In the genomic region with DNA sequence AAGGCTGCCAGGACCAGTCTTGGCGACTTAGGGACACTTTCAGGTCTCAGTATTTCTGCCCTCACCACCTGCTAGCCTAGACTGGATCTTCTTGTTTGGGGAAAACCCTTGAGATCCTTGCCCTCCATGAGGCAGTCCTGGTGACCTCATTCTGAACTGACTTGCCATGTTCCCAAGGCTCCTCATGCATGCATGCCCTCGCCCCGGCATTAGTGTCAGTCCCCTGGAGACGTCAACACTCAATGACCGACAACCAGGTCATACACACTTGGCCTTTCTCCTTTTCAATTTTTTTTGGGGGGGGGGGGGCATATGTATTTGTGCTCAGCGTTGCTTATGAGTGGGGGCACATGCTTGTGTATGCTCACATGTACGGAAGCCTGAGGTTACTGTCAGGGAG, we compare ENCODE assay signal across 18 mouse cellular contexts.
DNase-seq lines count a peak whose midpoint lies in the region; ATAC-seq and TF ChIP-seq lines count a peak whose summit lies in the region.
"Had no signal": no experiment of that assay in that cellular context is flagged by ENCODE, and none has a peak within 500 bp of the region (broad histone marks: within the 10 kb centered on the region; RNA-seq: fewer than 3 reads in every experiment).

No protein-coding gene starts in this region.

- H3K9me3 ChIP-seq in heart, embryonic 12.5 days (replicated peaks): peaks cover 3% of the 10 kb centered on the region; the same call in 1 of the 2 replicates
- peaks cover 5% of the 10 kb centered on the region for H3K9me3 ChIP-seq in liver, embryonic 12.5 days (replicated peaks)
- H3K9me3 ChIP-seq in liver, embryonic 11.5 days (ENCODE audit: control insufficient read depth, low read length): peaks cover 4% of the 10 kb centered on the region; the same call in 1 of the 2 replicates
- peaks cover 5% of the 10 kb centered on the region; the same call in 1 of the 2 replicates for H3K9me3 ChIP-seq in liver, postnatal 0 days (ENCODE audit: low read length)
- H3K9me3 ChIP-seq: forebrain, embryonic 15.5 days; liver, embryonic 13.5 days had no signal

- 55% methylated on average over 7 of the region's 7 CpGs for WGBS in heart, embryonic 12.5 days
- WGBS in liver, embryonic 12.5 days (ENCODE audit: insufficient replicate concordance): 79% methylated on average over 7 of the region's 7 CpGs
- WGBS in liver, embryonic 11.5 days: 73% methylated on average over 7 of the region's 7 CpGs
- 84% methylated on average over 7 of the region's 7 CpGs for WGBS in liver, postnatal 0 days (ENCODE audit: insufficient replicate concordance)

- peaks cover 3% of the 10 kb centered on the region for H3K36me3 ChIP-seq in heart, embryonic 12.5 days
- peaks cover 7% of the 10 kb centered on the region; the same call in 1 of the 2 replicates for H3K36me3 ChIP-seq in liver, embryonic 12.5 days
- H3K36me3 ChIP-seq in liver, embryonic 11.5 days (ENCODE audit: control insufficient read depth, insufficient read depth, low read length): no peaks in the 10 kb centered on the region
- H3K36me3 ChIP-seq in liver, postnatal 0 days (replicated peaks; ENCODE audit: insufficient read depth, low read length): no peaks in the 10 kb centered on the region
- H3K36me3 ChIP-seq: forebrain, embryonic 15.5 days had no signal

- TF ChIP-seq EP300 in liver, postnatal 0 days (IDR thresholded peaks at IDR 0.05; ENCODE audit: low read depth): no peak

- H3K4me3 ChIP-seq in heart, embryonic 12.5 days: no peak overlapping the region
- H3K4me3 ChIP-seq in liver, embryonic 12.5 days: no peak overlapping the region
- H3K4me3 ChIP-seq in liver, embryonic 11.5 days (ENCODE audit: low read depth, low read length): no peak overlapping the region
- H3K4me3 ChIP-seq in liver, postnatal 0 days (ENCODE audit: low read depth, low read length): no peak overlapping the region
- no peak overlapping the region for H3K4me3 ChIP-seq in gastrocnemius, adult 2 months
- H3K4me3 ChIP-seq: forebrain, embryonic 15.5 days; left cerebral cortex, adult 2 months; liver, embryonic 13.5 days had no signal

- peak overlapping the region; percentile 50; the same call in 1 of the 2 replicates for H3K4me2 ChIP-seq in heart, embryonic 12.5 days
- no peak overlapping the region for H3K4me2 ChIP-seq in liver, embryonic 12.5 days
- H3K4me2 ChIP-seq in liver, embryonic 11.5 days: no peak overlapping the region
- H3K4me2 ChIP-seq in liver, postnatal 0 days (ENCODE audit: low read depth, low read length): peak overlapping the region; percentile 76
- H3K4me2 ChIP-seq: forebrain, embryonic 15.5 days had no signal

- no peak for ATAC-seq in heart, embryonic 12.5 days (ENCODE audit: insufficient number of reproducible peaks, low FRiP score)
- no peak for ATAC-seq in liver, embryonic 12.5 days
- ATAC-seq in liver, embryonic 11.5 days (replicated peaks; ENCODE audit: low FRiP score): no peak
- no peak for ATAC-seq in liver, postnatal 0 days
- ATAC-seq: forebrain, embryonic 15.5 days; lung, postnatal 0 days had no signal

- H3K27me3 ChIP-seq in heart, embryonic 12.5 days (replicated peaks): no peaks in the 10 kb centered on the region
- no peaks in the 10 kb centered on the region for H3K27me3 ChIP-seq in liver, embryonic 12.5 days (replicated peaks)
- H3K27me3 ChIP-seq in liver, embryonic 11.5 days (replicated peaks; ENCODE audit: control insufficient read depth, insufficient read depth, low read length): no peaks in the 10 kb centered on the region
- H3K27me3 ChIP-seq in liver, postnatal 0 days (ENCODE audit: insufficient read depth, low read length): no peaks in the 10 kb centered on the region
- H3K27me3 ChIP-seq: forebrain, embryonic 15.5 days; liver, embryonic 13.5 days had no signal

- H3K9ac ChIP-seq in heart, embryonic 12.5 days: 0 out of 2 replicates have a peak overlapping the region, but pooled peaks have one; percentile 29
- H3K9ac ChIP-seq in liver, embryonic 12.5 days: no peak overlapping the region
- no peak overlapping the region for H3K9ac ChIP-seq in liver, embryonic 11.5 days (ENCODE audit: low read depth, low read length)
- no peak overlapping the region for H3K9ac ChIP-seq in liver, postnatal 0 days (replicated peaks)
- H3K9ac ChIP-seq: forebrain, embryonic 15.5 days had no signal

- intact Hi-C loops in gastrocnemius, adult 2 months (cut with DNase I): no loop called here

- DNase-seq in heart, adult 18-20 months: no peak
- DNase-seq in liver, embryonic 11.5 days (ENCODE audit: low spot score): no peak
- DNase-seq in liver, postnatal 0 days: no peak
- peak; percentile 63 for DNase-seq in retina, embryonic 14.5 days (ENCODE audit: low spot score)
- no peak for DNase-seq in gastrocnemius, adult 2 months
- DNase-seq: adrenal gland, adult 8-10 months; cerebellum, adult 9-10 months; kidney, adult 8-10 months; kidney, postnatal 36 days; left cerebral cortex, postnatal 4 days; liver, embryonic 13.5 days; right cerebral cortex, adult 18-20 months had no signal

- TF ChIP-seq CTCF in liver, postnatal 0 days (IDR thresholded peaks at IDR 0.05; ENCODE audit: low read depth): no peak
- TF ChIP-seq CTCF in gastrocnemius, adult 2 months (IDR thresholded peaks at IDR 0.05): no peak

- peak overlapping the region; percentile 88 for H3K27ac ChIP-seq in heart, embryonic 12.5 days (ENCODE audit: poor library complexity, severe bottlenecking)
- peak overlapping the region; percentile 41 for H3K27ac ChIP-seq in liver, embryonic 12.5 days
- no peak overlapping the region for H3K27ac ChIP-seq in liver, embryonic 11.5 days (ENCODE audit: low read depth, low read length)
- H3K27ac ChIP-seq in liver, postnatal 0 days (ENCODE audit: low read depth): peak overlapping the region; percentile 90; the same call in 1 of the 2 replicates
- H3K27ac ChIP-seq in gastrocnemius, adult 2 months: no peak overlapping the region
- H3K27ac ChIP-seq: forebrain, embryonic 15.5 days; left cerebral cortex, adult 2 months; stomach, postnatal 0 days had no signal

- H3K4me1 ChIP-seq in heart, embryonic 12.5 days (replicated peaks): peaks cover 64% of the 10 kb centered on the region
- peaks cover 72% of the 10 kb centered on the region for H3K4me1 ChIP-seq in liver, embryonic 12.5 days
- H3K4me1 ChIP-seq in liver, embryonic 11.5 days (replicated peaks; ENCODE audit: control insufficient read depth, insufficient read depth, low read length): peaks cover 45% of the 10 kb centered on the region
- peaks cover 55% of the 10 kb centered on the region for H3K4me1 ChIP-seq in liver, postnatal 0 days (ENCODE audit: insufficient read depth)

Comparison
In these comparisons a context has a peak if more than half of its experiments do, and no peak if none do; other contexts are left out.
1. H3K27ac ChIP-seq: peak in heart, embryonic 12.5 days (single experiment), liver, embryonic 12.5 days (single experiment) and liver, postnatal 0 days (single experiment); none in liver, embryonic 11.5 days (single experiment) and gastrocnemius, adult 2 months (single experiment).
2. H3K4me2 ChIP-seq: peak in heart, embryonic 12.5 days (single experiment) and liver, postnatal 0 days (single experiment); none in liver, embryonic 12.5 days (single experiment) and liver, embryonic 11.5 days (single experiment).